Mouse (Mus musculus) cerebellum, postnatal 4 days (tissue): ENCODE results near the gene Spock1.
"Not testable (repeated sequence)": the region's sequence is repeated elsewhere in the genome, so short reads cannot be mapped to it uniquely, and the experiment has no call there.

Experiments
- DNase-seq, 2 experiments: peaks; one replicate each; pipeline ENCODE4 v3.0.0; 2022; ENCODE audit warnings: low spot score in 2 of 2, mixed read lengths in 1 of 2

Gene Spock1

DNA sequence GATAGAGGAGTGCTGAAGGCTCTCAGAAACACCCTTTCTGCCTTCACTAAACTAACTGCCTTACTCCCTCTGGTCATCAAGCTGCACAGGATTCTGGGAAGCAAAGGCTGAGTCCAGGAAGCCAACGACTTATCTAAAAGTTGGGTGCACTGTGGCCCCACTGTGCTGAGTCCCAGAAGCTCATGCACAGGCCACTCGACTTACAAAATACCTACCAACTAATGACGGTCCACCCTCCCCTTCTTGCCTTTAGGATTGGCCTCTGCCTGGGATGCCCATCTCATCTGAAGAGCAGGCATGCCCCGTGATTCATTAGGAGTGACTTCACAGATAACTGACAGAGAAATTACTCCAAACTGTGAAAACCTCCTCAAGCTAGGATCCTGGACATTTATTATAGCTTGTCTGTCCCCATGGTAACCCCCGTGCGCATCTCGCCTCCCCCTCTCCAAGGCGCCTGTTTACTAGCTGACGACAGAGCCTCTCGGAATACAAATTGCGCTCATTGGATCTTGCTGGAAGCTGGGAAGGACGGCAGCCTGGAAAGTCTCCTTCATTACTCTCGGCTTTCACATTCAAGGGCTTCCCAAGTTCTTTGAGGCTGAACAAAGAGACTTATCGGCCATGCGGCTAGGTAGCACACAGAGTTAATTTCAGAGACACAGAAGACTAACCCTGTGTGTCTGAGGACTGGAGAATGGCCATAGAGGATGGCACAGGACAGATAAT, 312.9 kb downstream of the Spock1 start:
- DNase-seq = peak in 1 of 2 experiments; percentile 23

DNA sequence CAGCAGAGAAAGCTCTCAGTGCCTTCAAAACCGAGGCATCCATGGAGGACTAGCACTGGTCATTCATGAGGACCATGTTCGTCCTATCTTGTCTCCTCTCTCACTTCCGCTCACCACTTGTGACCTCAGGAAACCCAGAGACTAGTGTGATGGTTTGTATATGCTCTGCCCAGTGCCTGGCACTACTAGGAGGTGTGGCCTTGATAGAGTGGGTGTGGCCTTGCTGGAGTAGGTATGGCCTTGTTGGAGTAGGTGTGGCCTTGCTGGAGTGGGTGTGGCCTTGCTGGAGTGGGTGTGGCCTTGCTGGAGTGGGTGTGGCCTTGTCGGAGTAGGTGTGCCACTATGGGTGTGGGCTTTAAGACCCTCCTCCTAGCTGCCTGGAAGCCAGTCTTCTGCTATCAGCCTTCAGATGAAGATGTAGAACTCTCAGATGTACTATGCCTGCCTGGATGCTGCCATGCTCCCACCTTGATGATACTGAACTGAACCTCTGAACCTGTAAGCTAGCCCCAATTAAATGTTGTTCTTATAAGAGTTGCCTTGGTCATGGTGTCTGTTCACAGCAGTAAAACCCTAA, 318.7 kb downstream of the Spock1 start:
- not testable (repeated sequence) for DNase-seq

DNA sequence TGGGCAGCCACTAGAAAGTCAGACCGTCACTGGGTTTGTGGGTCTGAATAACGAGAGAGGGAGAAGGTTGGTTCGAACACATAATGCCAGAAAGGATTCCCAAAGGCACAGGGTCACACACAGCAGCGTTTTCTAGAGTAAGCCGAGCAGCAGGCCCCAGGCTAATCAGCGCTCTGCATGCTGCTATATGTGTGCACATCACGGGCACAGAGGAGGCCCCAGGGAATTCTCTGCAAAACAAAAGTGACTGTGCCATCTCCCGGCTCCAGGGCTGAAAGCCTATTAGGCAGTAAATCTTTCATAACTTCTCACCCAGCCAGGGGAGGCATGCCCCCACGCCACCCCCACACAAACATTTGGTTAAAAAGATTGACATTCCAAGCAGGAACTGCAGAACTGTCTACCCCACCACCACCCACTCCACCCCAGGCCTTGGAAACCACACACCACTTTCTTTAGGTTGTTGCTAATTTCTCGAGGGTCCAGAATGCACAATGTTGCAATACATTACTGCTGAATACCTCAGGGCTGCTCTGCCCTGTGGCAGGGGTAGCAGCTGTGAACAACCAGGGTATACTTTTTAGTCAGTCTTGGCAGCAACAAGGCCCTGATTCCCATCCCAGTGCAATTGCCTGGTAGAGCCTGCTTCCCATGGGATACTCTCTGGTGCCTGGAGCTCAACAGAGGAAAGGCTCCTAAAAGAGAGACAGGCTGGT, 319.4 kb downstream of the Spock1 start:
- DNase-seq = no peak

DNA sequence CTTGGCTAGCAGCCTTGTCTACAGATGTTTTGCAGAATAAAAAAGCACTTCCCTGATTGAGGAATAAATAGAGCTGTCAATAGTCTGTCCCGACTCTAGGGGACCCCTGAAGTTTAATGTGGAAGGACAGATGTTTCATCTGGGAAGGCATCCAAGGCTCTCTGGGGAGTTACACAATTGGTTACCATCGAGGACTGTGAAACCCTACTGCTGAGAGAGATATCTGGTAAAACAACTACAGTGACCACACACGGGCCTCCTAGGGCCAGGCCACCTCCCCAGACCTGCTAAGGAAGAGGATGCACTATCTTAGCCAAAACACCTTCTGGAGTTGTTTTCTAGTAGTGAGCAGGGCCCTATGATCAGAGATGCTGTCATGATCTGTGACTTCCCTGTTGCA, 323.0 kb downstream of the Spock1 start:
- DNase-seq = no peak

DNA sequence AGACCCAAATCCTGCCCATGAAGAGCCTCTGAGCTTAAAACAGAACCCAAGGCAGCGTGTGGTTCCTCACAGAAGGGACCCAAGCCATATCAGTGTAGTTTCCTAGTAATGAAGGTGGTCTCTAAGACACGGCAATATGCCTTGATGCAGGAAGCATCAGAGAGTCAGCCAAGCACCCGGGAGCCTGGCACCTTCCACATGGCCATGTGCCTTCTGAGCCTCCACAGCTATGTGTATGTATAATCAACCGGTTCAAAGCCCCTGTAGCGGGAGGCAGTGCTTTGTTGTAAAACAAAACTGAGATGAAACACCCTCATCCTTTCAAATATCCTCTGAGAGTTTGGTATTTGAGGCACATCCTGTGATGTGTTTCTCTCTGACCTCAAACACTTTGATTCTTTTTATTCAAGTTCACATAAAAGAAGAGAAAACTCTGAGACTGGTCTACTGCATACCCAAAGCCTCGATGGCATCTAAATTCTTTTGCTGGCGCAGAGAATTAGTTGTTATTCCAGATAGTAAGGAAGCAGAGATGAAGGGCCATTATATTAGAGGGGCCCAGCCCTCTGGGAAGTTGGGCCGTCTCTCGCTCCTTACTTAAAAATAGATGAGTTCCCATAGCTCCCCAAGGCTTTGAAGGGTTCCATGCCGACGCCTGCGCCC, 325.7 kb downstream of the Spock1 start:
- DNase-seq = no peak

DNA sequence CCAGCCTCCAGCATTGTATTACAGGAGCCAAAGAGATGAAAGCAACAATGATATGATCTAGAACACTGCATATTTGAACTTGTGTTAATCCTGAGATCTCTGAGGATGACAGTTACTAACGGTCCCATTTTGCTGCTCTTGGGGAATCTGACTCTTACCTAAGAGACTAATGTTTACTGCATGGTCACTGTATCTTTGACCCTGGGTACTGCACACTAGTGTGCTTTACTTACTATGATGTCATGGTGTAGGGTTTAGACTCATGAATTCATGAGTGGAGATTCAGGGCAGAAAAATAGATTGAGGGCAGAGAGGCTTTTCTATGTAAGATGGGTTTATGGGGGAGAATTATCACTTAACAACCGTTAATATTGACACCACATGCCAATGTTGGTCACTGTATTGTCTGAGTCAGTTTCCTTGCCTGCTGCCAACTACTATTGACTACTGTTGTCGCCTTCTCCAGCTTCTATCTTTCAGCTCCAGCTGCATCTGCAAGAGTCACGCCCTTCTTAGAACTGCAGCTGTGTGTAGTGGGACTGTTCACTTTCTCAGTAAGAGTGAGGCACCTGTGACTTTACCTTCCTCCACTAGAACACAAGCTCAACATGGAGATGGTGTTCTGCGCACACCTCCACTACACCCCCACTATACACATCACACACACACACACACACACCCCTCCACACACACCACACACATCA, 330.4 kb downstream of the Spock1 start:
- no peak for DNase-seq

DNA sequence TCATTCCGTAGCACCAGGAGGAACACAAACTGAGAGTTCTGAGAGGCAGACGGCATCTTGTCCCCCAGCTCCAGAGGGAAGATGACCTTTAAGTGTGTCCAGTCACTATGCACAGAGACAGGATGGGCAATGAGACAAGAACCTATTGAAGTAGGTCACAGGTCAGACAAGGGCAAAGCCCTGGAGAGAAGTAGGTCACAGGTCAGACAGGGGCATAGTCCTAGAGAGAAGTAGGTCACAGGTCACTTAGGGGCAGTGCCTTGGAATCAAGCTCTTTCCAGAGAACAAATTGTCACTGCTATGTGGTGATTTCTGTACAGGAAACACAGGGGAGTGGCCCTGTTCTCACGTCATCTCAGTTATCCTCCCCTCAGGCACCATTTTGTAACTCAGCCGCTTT, 334.6 kb downstream of the Spock1 start:
- DNase-seq = no peak

DNA sequence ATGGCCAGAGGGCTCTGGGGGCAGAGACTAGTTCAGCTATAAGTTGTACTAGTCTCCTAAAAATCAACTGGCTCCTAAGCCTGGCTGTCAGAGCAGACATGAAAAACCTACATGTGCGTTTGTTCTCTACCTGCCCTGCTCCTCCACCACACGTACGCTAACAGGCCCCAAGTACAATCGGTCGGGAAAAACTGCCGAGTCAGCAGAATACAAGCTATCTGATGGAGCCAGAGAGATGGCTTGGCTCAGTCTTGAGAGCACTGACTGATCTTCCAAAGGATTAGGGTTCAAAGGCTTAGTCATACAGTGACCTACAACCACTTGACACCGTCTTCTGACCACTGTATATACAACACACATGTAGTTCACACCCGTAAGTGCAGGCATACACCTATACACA, 339.7 kb downstream of the Spock1 start:
- no peak for DNase-seq

DNA sequence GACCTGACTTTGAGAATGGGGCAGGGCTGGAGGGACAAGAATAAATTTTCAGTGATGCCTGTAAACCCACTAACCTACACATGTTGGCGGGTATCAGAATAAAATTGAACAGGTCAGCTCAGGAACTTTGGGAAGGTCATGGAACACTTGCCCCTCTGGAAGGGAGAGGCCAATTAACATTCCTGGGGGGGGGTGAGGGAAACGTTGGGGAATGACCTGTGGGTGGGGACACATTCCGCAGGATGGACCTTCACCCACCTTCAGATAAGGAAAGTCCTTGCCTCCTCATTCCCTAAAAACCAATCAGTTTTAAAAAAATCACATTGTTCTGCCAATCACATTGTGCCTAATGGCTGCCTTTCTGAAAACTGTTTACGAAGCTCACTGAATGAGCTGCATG, 352.9 kb downstream of the Spock1 start:
- no peak for DNase-seq

DNA sequence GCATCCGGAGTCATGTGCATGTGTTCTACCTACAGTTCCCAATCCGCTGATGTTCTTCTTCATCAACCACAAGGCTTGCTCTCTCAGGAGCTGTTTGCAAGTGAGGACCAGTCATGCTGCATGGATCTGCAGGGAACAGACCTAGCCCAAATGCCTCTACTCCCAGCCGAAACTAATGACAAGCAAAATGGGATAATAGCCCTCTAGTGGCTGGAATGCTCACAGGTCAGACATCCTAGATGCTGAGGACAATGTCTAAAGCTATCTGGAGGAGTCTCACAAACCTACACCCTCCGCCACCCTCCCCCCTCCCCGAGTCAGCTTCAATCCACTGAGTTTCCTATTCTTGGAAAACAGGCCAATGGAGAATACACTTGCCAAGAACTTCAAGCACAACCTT, 358.4 kb downstream of the Spock1 start:
- no peak for DNase-seq

DNA sequence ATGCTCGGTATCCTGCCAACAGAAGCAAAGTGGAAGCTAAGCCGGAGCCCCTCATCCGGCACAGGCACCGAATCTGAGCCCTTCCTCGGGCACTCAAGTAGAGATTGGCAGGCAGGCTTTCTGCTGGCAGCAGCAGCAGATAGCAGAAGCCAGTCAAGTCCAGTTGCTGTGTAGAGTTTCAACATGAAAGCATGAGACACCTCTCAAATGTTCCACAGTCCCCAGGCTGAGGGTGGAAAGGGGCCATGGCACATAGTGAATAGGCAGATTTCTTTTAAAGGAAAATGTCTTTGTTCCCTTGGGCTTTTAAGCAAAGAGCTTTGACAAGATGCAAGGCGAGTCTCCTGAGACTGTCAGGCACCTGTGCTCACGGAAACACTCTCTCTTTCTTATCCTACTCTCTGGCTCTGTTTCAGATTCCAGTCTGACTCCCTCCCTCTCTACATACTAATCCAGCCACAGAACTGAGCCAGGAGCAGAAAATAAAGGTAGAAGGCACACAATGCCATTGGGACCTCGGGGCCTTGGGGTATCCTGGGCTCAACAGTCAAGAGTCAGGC, 371.1 kb downstream of the Spock1 start:
- no peak for DNase-seq

DNA sequence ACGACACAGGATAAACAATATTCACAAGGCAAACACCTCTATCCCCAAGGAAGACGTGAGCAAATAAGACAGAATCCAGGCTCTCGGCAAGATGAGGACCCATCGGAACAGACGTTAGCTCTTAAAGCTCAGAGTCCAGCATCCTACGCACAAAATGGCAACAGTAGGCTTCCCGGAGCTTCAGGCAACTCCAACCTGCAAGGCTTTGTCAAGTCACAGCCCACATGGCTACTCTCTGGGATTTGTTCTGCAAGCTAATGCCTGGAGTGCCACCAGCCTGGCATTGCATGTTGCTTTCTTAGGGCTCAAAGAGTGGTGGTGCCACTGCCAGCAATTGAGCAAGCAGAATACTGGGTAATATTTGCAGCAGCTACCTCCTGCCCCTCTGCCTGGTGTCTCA, 373.8 kb downstream of the Spock1 start:
- no peak for DNase-seq

DNA sequence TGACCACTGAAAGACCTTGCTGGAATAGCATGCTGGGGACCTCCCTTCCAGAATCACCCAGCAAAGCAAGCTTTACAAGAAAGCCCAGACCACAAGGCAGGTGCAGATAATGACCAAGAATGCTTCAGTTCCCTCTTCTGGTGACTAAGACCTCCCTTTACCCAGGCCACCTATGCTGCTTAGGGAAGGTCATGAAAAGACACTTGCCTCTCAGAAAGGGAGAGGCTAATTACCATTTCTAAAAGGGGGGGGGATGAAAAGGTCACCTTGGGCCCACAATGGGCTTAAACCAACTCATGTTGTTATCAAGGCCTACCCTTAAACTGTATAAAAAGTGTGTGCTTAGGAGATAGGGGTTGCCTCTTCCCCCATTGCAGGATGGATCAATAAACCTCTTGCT, 382.2 kb downstream of the Spock1 start:
- no peak for DNase-seq

DNA sequence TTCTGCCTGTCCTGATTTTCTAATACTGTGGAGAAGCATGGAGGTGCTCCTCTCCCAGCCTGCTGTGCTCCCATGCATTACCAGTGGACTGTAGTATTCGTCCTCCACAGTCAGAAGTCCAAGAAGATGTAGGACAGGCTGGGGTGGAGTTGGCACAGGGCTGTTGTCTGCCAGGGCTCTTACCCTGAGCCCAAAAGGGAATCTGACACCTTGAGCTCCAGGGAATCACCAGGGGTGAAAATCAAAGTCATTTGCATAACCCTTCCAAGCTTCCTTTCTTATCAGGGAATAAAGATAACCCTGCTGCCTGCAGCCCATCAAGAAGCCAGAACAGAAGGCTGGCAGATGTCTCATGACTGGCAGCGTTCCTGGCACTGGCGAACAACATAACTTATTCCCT, 383.6 kb downstream of the Spock1 start:
- no peak for DNase-seq

DNA sequence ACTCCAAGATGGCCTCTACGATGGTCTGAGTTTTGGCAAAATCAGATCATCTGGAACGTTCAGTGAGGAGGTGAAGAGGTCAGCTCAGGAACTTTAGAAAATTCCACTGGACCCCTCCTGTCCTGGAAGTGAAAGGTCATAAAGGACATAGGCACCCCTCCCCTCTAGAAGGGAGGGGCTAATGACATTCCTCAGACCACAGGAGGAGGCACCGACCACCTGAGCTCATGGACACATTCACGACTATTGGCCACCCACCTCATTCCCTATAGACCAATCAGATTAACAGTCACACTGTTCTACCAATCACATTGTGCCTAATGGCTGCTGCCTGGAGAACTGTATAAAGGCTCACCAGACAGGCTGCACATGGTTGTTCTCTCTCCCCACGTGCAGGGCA, 384.8 kb downstream of the Spock1 start:
- DNase-seq = no peak

DNA sequence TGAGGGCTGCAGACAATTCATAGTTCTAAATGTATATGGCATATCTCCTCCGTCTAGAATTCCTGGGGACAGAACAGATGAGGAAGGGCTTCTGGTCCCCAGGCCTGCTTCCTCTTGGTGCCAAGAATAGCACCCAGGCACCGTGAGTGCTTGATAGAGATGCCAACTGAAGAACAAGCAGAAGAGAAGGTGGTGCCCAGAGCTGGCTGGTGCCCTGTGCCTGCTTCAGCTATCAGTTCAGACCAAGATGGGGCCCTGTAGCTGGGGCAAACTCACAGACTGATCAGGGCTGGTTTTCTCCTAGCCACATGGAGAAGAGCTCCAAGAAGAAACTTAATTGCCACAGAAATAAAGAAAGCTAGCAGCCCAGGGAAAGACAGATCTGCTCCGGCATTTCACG, 385.8 kb downstream of the Spock1 start:
- no peak for DNase-seq

DNA sequence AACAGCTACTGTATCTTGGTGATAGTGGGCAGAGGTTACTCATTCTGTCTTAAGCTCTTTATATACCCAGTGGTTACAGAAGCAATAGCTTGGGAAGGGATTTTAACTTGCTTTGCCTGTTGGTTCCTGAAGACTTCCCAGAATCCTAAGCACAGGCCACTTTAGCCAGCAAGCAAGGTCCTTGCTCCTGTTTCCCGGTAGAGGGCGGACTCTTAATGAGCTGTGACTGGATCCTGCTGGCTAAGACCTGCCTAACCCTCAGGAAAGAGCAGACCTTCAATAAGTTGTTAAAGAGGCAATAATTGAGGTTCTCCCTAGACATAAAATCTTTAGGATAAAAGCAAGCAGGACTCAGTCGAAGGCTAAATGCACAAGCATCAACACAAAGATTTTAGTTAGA, 387.0 kb downstream of the Spock1 start:
- peak in 1 of 2 experiments; percentile 22 for DNase-seq

DNA sequence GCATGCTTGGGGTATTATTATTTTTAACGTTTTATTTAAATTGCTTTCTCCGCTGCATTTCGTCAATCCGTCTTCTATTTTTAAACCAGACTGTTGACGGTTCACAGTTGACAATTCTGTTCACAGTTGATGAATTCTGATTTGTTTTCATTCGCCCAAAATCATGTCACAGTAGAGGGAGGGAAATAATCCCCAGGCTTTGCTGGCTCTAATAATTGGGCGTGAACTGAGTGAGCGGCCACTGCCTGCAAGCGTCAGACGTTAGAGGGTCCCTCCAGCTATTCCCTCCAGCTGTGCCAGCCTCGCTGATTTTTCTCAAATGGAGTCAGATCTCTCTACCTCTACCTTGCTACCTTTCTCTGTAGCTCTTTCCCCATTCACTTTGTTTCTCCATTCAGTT, 388.3 kb downstream of the Spock1 start:
- no peak for DNase-seq

DNA sequence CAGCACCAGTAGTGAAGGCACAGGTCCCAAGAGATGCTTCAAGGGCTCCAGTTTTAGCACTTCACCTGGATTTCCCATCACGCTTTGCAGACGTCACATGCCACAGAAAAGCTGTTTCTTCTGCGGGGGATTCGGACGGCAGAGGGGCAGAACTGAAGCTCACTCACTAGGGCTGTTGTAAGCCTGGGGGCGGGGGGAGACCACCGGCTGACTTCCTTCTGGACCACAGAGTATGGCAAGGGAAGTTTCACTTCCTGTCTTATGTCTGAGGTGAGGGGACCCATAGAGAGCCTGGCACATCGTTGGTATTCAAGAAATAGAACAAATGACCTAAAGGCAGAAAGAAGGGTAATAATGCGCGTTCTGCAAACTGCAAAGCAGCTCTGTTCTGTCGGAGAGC, 392.4 kb downstream of the Spock1 start:
- DNase-seq = no peak

DNA sequence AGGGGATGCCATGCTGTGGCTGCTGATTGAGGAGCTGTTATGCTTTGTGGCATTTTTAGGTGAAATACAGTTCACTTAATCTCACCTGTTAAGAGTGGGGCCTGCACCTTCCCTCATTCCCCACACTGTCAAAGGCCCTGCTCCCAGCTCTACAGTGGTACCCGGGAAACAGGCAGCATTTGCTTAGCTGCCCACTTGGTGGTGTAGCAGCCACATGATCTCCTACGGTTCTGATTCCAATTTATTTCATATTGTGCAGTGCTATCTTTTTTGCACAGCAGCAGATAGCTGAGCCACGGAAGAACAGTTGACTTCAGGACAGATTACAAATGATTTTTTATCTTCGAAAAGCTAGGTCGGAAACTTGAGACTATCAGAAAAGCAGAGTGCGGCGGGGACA, 406.6 kb downstream of the Spock1 start:
- no peak for DNase-seq

DNA sequence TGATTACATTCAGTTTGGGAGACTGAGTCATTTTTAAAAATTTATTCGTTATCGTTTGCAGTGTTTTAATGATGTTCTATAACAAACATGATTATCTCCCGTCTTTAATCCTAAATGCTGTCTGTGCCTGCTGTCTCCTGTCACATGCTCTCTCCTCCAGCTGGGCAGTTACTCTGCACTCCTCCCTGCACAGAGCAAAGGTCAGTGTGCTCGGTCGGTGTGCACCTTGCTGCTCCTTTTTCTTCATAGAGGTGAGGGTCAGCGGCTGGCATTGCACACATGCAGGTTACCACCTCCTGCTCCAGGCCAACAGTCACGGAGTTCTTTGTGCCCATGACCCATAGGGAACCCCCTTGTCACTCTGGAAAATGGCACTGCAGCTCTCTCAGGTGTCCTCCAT, 411.4 kb downstream of the Spock1 start:
- DNase-seq = no peak

DNA sequence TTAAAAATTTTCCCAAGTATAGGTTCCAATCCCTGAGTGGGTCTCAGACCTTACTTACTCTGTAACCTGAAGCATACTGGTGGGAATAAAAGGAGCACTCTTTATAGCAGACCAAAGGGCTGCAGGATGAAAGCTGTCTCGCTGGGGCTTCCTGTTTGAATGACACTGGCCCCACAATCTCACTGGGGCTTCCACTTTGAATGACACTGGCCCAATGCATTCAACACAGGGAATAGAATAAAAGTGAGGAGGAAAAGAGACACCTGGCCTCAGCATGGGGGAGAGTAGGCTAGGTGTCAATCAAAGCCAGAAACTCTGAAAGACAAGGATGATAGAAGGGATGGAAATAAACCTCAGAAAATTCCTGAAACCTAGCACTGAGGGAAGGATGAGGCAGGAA, 413.3 kb downstream of the Spock1 start:
- no peak for DNase-seq
